Mouse (Mus musculus): ENCODE data around the gene Cib3.

The Cib3 gene

DNA sequence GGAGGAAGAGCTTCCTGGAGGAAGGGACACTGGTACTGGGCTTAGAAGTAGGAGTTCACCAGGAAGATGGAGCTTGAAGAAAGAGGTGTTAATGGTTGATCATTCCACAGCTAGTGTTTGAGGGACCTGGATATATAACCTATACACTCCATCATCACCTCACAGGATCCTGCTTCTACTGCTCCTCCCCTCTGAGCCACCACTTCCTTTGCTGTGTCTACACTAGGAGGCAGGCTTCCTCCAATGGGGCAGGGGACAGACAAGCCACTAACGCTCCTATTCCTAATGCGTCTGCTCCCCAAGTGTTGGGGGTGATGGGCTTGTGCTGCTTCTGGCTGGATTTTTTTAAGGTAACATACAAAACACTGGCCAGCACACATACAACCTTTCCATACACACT, 1.9 kb downstream of the Cib3 start:
- no peak for DNase-seq (ENCODE audit: low read depth in 2 of 2, low spot score in 2 of 2)

DNA sequence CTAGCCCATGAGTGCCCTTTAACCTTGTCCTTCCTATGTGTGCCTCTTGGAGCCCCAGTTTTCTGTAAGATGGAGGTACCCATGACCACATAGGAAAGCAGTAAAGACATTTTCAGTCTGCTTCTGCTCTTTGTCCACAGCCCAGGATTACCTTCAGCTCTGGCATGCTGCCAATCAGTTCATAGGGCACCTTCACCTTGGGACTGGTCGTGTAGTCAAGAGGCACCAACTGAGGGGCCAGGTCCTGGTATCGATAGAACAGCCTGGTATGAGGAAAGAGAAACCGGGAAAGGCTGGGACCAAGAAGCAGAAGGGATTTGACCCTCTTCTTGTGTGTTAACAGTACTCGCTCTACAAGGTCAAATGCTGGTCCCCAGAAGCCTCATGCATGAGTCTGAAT, 2.4 kb downstream of the Cib3 start:
- DNase-seq (ENCODE audit: low read depth in 2 of 2, low spot score in 2 of 2) = no peak

DNA sequence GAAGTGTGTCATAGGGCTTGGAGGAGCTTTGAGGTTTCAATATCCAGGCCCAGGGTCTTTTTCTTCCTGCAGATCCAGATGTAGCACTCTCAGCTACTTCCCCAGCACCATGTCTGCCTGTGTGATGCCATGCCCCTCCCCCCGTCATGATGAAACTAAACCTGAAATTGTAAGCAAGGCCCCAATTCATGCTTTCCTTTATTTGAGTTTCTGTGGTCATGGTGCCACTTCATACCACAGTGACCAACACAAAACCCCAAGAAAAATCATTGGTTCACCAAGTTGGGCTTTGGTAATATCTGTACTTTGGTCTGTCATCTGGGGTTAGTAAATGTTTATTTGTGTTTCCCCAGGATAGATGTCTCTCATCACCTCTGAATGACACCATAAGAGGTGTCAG, 4.1 kb downstream of the Cib3 start:
- DNase-seq (ENCODE audit: low read depth in 2 of 2, low spot score in 2 of 2) = no peak

DNA sequence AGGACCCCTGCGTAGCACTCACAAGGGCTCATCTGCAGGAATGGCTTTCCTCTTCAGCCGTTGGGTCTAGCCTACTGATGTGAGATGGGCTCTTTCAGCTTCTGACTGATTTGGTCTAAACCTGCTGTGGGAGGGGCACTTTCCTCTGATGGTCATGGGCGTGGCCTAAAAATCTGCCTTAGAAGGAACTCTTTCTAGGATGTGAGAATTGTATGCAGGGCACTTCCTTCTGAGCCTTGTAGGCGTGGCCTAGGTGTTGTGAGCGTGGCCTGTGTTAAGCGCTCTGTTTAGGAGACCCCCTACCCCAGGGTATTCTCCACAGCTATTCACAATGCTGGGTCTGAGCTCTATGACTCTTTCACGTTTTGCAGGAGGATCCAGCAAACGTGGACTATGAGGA, 14.6 kb downstream of the Cib3 start:
- DNase-seq (ENCODE audit: low read depth in 2 of 2, low spot score in 2 of 2) = no peak

DNA sequence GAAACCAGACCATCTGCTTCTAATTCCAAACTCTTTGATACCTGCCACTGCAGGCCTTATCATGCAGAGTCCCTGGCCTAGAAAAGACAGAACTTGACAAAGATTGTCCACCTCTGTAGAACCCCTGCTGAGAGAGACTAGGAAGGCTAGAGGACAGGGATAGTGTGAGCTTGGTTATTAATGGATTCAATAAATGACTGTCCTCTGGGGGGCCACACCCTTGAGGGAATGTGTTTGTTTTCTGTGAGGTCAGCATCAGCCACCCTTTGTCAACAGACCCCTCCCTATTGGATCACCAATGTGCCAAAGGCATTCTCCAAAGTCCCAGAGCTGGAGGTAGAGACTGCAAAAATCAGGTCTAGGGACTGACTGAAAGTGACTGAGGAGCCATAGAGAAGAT, 20.6 kb downstream of the Cib3 start:
- no peak for DNase-seq (ENCODE audit: low read depth in 2 of 2, low spot score in 2 of 2)

DNA sequence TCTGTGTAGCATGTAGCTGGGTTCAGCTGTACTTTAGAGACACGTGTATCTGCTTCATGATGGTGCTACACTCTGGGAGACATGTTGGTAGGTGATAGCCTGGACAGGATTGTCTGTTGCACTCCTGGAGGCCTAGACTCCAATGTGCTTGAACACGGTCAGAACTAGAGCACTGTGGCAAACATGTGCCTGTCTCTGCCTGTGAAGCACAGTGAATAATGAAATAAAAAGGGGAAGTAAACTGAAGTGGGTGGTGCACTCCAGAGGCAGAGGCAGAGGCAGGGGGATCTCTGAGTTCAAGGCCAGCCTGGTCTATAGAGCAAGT, 22.5 kb downstream of the Cib3 start:
- no peak for DNase-seq (ENCODE audit: low read depth in 2 of 2, low spot score in 2 of 2)

DNA sequence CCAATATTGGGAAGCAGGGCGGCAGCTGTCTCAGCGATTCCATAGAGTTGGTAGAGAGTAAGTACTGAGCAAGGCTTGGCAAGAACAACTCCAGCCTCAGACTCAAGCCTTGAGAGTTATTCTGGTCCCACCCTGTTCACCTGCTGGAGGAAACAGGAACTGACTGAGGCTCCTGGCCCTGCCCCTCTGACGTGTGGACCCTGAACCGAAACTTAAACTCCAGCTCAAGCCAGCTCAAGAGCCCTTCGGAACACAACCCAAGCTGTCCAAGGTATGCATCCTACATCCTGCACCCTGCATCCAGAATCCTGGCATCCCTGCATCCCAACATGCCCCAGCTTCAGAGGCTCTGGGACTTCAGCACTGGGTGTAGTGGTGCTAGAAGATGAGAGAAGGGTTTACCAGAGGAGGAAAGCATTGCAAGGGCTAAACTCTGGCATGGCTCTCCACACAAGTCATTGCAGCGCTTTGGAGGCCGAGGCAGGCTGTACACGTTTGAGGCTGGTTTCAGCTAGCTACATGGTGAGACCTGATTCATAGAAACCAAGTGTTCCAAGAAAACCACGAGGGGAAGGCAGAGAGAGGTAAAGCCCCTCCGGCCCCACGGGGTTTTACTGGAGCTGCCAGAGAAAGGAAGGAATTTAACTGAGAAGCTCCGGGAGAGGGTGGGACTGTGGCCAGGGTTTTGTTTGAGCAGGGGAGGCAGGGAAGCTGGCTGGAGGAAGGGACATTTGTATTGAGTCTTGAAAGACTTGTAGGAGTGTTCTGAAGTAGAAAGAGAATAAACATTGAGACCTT, 23.0 kb downstream of the Cib3 start, which contains the start of gene Hsh2d:
Gene Hsh2d (plus strand): TSS at position 222 of the 798 bp plus-strand sequence.
- DNase-seq (ENCODE audit: low read depth in 2 of 2, low spot score in 2 of 2) = peak; percentile 69 to 84

DNA sequence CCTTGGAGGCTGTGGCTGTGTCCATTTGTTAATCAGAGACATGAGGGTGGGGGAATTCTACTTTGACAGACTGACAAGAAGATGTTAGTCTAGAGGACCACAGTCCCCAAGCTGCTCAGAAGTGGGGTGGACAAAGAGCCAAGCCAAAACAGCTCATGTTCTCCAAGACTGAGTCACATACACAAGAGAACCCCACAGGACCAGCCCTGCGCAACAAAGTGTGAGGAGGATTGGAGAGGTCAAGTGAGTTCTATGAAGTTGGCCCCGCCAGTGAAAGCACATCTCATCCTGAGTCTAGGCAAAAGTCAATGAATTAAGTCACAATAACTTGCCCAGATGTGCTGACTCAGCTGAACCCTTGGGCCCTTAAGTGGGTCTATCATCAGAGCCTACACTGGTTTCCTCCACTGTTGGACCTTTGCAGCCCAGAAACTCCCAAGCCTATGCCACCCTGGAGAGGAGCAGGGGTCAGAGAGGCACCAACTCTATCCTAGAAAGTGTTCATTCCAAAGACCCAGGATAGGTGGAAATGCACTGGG, 24.8 kb downstream of the Cib3 start:
- DNase-seq (ENCODE audit: low read depth in 2 of 2, low spot score in 2 of 2) = no peak

DNA sequence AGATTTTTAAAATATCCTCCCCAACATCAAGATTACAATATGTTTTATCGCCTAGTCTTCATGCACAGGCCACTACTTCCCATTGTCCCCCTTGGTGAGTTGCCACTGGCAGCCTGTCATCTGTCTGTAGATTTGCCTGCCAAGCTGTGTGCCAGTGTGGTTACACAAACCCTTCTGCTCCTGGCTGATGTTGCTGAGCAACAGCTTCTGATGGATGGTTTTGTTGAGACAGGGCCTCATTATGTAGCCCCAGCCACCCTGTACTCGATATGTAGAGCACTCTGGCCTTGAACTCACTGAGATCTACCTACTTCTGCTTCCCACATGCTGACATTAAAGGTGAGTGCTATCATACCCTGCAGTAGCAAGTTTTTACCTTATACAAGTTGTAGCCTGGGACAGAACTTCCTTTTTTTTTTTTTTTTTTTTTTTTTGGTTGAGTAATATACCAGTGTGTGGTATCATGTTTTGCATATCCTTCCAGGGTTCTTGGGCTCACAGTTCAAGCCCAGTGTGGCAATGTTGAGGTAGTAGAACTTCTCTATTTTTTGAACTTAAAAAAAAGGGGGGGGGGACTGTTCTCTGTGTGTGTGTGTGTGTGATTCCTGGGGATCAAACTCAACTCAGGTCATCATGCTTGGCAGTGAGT, 29.0 kb downstream of the Cib3 start:
- no peak for DNase-seq (ENCODE audit: low read depth in 2 of 2, low spot score in 2 of 2)

DNA sequence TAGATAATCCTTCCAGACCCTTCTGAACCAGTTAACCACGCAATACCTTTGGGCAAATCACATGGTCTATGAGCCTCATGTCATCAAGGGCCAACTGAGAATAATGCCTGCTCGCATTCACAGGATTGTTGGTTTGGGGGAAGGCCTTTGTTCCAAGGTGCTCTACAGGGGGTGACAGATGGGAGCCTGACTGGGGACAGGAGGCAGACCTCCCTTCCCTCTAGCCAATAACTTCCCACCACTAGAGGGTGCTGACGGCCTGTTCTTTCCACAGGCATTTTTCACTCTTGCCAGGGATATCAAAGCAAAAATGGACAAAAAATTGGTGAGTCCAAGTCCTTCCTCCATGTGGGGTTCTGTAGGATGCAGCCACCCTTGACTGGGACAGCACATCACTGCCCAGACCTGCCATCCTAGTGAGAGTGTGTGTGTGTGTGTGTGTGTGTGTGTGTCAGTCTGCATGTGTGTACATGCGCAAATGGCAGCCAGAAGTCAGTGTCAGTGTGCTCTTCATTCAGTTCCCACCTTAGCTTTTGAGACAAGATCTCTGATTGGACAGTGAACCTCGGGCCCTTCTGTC, 35.2 kb downstream of the Cib3 start:
- peak; percentile 67 to 79 for DNase-seq (ENCODE audit: low read depth in 2 of 2, low spot score in 2 of 2)

DNA sequence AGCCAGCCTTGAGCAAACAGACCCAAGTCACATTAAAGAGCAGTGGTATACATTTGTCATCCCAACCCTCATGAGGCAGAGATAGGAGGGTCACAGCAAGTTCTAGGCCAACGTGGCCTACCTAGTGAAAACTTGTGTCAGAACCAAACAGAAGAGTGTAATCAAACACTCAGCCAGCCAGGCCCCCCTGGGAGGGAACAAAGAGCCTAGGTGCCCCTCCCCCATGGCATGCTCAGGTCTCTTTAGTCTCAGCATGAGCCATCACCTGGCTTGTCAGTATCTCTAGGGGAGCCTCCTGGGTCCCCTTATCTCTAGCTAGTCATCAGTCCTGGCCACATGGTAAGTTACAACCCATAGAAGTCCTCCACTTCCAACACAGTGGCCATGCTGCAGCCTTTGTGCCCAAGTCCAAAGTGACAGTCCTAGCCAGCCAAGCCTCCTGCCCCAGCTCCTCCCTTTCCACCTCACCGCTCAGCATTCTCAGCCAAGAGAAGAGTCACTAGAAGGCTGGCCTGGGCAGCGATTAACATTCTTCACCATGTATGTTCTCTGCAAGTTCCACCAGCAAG, 42.9 kb downstream of the Cib3 start:
- peak; percentile 52 to 58 for DNase-seq (ENCODE audit: low read depth in 2 of 2, low spot score in 2 of 2)

DNA sequence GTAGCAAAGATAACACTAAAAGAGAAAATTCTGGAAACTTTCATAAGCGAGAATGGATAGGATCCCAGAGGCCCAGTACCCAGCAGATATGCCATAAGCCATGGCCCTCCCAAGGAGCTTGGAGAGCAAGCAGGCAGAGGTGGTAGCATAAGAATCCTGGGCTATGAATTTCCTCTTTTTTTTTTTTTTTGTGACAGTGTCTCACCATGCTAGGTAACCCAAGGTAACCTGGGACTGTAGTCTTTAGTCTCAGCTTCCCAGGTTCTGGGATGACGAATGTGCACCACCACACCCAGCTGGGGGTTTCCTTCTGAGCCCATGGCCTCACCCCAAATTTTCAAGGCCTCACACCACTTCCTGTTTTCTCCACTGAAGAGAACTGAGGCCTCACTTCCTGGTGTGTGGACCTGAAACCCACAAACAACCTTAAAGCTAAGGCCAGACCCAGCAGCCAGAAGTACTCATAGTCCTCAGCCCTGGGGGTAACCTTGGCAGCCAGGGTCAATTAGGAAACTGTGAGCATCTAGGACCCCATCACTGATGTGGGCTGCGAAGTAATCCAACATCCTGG, 43.5 kb downstream of the Cib3 start:
- DNase-seq (ENCODE audit: low read depth in 2 of 2, low spot score in 2 of 2) = peak; percentile 80 to 81

DNA sequence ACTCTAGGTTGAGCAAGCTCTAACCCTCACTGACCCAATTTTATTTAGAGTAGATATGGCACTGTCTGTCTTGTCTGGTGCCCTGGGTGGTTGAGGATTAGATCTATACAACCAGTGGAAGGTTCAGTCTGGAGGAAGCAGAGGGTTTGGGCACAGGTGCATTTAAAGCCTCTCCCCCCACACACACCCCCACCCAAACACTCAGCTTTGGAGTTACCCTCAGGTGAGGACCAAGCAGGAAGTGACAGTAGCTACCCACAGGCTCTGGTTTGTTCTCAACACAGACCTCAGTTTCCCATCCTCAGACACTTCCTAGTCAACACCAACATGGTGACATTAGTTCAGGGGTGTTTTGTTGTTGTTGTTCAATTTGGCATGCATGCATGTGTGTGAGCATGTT, 49.8 kb downstream of the Cib3 start:
- DNase-seq (ENCODE audit: low read depth in 2 of 2, low spot score in 2 of 2) = peak; percentile 20 to 27

DNA sequence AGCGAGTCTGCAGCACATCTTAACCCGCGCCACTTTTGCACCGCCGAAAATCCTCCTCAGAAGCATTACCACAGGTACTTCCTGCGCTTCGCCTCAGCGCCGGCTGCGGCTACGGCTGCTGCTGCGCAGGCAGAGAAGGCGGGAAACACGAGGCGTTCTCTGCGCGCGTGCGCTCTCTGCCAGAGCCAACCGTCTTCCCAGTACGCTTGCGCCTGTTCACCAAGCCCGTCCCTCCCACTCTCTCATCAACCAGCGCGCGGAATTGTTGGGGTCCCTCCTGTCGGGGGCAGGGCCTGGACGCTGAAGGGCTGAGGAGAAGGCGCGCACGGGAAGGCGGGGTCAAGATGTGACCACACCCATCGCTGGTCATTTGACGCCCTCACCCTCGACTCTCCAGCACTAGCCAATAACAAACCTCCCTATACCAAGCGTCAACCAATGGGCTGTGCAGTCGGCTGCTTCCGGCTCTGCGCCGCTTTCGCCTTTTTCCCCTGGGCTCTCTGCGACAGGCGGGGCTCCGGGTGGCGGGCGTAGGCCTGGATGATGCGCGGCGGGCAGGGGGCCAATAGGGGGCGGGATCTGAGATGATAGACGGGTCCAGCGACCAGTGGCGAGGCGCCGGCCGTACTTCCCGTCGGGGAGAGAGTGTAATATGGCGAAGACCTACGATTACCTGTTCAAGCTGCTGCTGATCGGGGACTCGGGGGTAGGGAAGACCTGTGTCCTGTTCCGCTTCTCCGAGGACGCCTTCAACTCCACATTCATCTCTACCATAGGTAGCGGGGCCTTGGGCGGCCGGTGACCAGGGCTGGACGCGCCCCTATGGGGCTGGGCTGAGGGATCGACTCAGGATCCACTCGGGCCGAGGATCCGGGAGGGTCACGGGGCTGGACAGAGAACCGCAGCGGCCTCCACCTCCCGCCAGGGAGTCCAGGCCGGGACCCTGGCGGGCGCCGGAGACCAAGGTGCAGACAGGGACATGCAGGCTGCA, 51.6 kb downstream of the Cib3 start, which contains the start of gene Rab8a:
Gene Rab8a (plus strand): TSS at position 494 of the 991 bp plus-strand sequence.
- DNase-seq (ENCODE audit: low read depth in 2 of 2, low spot score in 2 of 2) = peak; percentile 99 to 100

DNA sequence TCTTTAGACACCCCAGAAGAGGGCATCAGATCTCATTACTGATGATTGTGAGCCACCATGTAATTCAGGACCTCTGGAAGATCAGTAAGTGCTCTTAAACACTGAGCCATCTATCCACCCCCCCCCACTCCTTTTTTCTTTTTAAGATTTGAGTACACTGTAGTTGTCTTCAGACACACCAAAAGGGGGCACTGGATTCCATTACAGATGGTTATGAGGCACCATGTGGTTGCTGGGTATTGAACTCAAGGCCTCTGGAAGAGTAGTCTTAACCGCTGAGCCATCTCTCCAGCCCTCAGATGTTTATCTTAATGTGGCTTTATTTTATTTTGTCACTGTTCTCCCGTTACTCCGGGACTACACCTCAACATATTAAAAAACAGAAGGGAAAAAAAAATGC, 52.6 kb downstream of the Cib3 start:
- peak; percentile 19 to 29 for DNase-seq (ENCODE audit: low read depth in 2 of 2, low spot score in 2 of 2)

DNA sequence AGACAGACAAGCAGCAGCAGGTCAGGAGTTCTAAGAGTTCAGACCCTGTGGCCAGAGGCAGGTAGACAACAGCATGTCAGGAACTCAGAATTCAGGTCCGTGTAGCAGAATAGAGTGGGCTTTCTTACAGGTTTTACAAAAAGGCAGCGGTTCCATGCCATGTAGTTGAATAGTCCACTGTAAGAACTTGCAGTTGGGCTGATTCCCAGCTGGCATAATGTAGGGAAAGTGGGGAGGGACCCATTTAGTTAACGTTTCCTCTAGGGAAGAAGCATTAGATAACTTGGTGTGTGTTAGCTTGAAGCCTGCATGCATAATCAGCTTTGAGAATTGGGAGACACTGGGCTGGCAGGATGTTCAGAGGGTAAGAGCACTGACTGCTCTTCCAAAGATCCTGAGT, 53.9 kb downstream of the Cib3 start:
- DNase-seq (ENCODE audit: low read depth in 2 of 2, low spot score in 2 of 2) = no peak

DNA sequence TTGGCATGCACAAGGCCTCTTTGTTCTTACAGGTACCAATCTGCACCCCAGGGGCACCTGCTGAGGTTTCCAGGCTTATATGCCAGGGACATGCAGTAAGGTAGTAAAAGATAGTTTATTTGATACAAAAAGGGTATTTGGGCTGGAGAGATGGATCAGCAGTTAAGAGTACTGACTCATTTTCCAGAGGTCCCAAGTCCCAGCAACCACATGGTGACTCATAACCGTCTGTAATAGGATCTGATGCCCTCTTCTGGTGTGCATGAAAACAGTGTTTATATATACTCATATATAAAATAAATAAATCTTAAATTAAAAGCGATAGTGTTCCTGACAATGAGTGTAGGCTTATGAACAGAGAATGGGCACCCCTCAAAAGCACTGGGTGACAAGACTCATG, 54.5 kb downstream of the Cib3 start:
- DNase-seq (ENCODE audit: low read depth in 2 of 2, low spot score in 2 of 2) = no peak
